Mouse (Mus musculus) spleen, adult 2 months (tissue): ENCODE data around the gene 4930544D05Rik. TPM values are rescaled to one million over a fixed set of nuclear protein-coding genes. Genes with fewer than 3 reads are reported as not detected.

Experiments used
- DNase-seq, 2 experiments: peaks; one replicate each; pipeline versions ENCODE4 v3.0.0 to v3.0.0-alpha.2; 2012 to 2021; ENCODE audit warnings: low spot score in 2 of 2, low read depth in 1 of 2
- H3K27ac ChIP-seq: fragments of 200-500 bp; 2 replicates; pipeline ENCODE4 v1.5.1; 2012; ENCODE audit warnings: low read length, inconsistent platforms; ENCODE audit not compliant: insufficient read depth
- H3K27me3 ChIP-seq: fragments of 200-500 bp; 2 replicates; pipeline ENCODE4 v1.6.1; 2012; ENCODE audit warnings: mild to moderate bottlenecking, moderate library complexity, low read length, inconsistent platforms; ENCODE audit not compliant: control insufficient read depth, insufficient read depth
- H3K36me3 ChIP-seq: fragments of 200-500 bp; 2 replicates; pipeline ENCODE4 v1.6.1; 2012; ENCODE audit warnings: mild to moderate bottlenecking, low read length, inconsistent platforms; ENCODE audit not compliant: control insufficient read depth, insufficient read depth
- H3K4me1 ChIP-seq: fragments of 200-500 bp; 2 replicates; pipeline ENCODE4 v1.6.1; 2011; ENCODE audit warnings: inconsistent platforms; ENCODE audit not compliant: control insufficient read depth, insufficient read depth, insufficient read length
- H3K4me3 ChIP-seq: fragments of 200-500 bp; 2 replicates; pipeline ENCODE4 v1.5.1; 2011; ENCODE audit warnings: mild to moderate bottlenecking, inconsistent platforms; ENCODE audit not compliant: insufficient read depth, insufficient read length; ENCODE audit errors: extremely low read depth
- CTCF ChIP-seq: fragments of 200-500 bp; IDR thresholded peaks from 2 replicates; pipeline ENCODE4 v1.5.1; 2011; ENCODE audit warnings: mild to moderate bottlenecking, inconsistent platforms; ENCODE audit not compliant: insufficient read depth, insufficient read length, insufficient replicate concordance; ENCODE audit errors: extremely low read depth
- POLR2A ChIP-seq: fragments of 200-500 bp; IDR thresholded peaks from 2 replicates; pipeline ENCODE4 v1.6.1; 2011; ENCODE audit warnings: low read depth, low read length, inconsistent platforms
- WGBS: fragments of 180-500 bp; shearing (Covaris S2); methylation state at CpG from one replicate; pipeline ENCODE4 v1.1.7; 2018; 5-methylcytosine and 5-hydroxymethylcytosine counted together
- polyA plus RNA-seq: library from polyadenylated mRNA; depleted of rRNA; stranded (reverse); fragments of >200 nt; gene quantifications from 2 replicates; pipeline ENCODE4 v1.2.3, GENCODE M21; 2012

The 4930544D05Rik gene
- polyA plus RNA-seq, 1 experiment, result not detected

- H3K36me3 ChIP-seq, result no peaks in the 10 kb centered on the region
- H3K27me3 ChIP-seq, result no peaks in the 10 kb centered on the region
- H3K4me3 ChIP-seq, result no peak overlapping the region
- TF ChIP-seq POLR2A (no peak), CTCF (no peak)
- WGBS, result 69% methylated on average over 7 of the region's 7 CpGs
- no peak for DNase-seq
- H3K4me1 ChIP-seq, result peaks cover 5% of the 10 kb centered on the region; the same call in 1 of the 2 replicates
- H3K27ac ChIP-seq, result 0 out of 2 replicates have a peak overlapping the region, but pooled peaks have one; percentile 10
These were observed 30.2 kb upstream of the 4930544D05Rik start for GRCm38 (mm10) chr11:70585457-70585856.

- no peak for DNase-seq
- no peaks in the 10 kb centered on the region for H3K36me3 ChIP-seq
- peaks cover 5% of the 10 kb centered on the region; the same call in 1 of the 2 replicates for H3K4me1 ChIP-seq
- no peaks in the 10 kb centered on the region for H3K27me3 ChIP-seq
- H3K4me3 ChIP-seq, result no peak overlapping the region
- H3K27ac ChIP-seq, result 0 out of 2 replicates have a peak overlapping the region, but pooled peaks have one; percentile 7
- TF ChIP-seq POLR2A (no peak), CTCF (no peak)
- 80% methylated on average over 3 of the region's 3 CpGs for WGBS
These were observed 29.4 kb upstream of the 4930544D05Rik start for GRCm38 (mm10) chr11:70586261-70586660.

GRCm38 (mm10) chr11:70586954-70587353, 28.7 kb upstream of the 4930544D05Rik start:
- H3K4me3 ChIP-seq, result no peak overlapping the region
- 0 out of 2 replicates have a peak overlapping the region, but pooled peaks have one; percentile 30 for H3K27ac ChIP-seq
- H3K27me3 ChIP-seq, result no peaks in the 10 kb centered on the region
- DNase-seq, result no peak
- TF ChIP-seq CTCF (no peak), POLR2A (no peak)
- no peaks in the 10 kb centered on the region for H3K36me3 ChIP-seq
- peaks cover 5% of the 10 kb centered on the region; the same call in 1 of the 2 replicates for H3K4me1 ChIP-seq
- 56% methylated on average over 5 of the region's 5 CpGs for WGBS

GRCm38 (mm10) chr11:70591733-70592132, 23.9 kb upstream of the 4930544D05Rik start:
- Histone ChIP-seq H3K4me1 (peaks cover 18% of the 10 kb centered on the region; the same call in 1 of the 2 replicates), H3K36me3 (no peaks in the 10 kb centered on the region), H3K27me3 (no peaks in the 10 kb centered on the region), H3K27ac (no peak overlapping the region), H3K4me3 (no peak overlapping the region)
- TF ChIP-seq POLR2A, result no peak
- no peak for TF ChIP-seq CTCF
- WGBS, result 64% methylated on average over 1 of the region's 1 CpGs
- no peak for DNase-seq

DNA sequence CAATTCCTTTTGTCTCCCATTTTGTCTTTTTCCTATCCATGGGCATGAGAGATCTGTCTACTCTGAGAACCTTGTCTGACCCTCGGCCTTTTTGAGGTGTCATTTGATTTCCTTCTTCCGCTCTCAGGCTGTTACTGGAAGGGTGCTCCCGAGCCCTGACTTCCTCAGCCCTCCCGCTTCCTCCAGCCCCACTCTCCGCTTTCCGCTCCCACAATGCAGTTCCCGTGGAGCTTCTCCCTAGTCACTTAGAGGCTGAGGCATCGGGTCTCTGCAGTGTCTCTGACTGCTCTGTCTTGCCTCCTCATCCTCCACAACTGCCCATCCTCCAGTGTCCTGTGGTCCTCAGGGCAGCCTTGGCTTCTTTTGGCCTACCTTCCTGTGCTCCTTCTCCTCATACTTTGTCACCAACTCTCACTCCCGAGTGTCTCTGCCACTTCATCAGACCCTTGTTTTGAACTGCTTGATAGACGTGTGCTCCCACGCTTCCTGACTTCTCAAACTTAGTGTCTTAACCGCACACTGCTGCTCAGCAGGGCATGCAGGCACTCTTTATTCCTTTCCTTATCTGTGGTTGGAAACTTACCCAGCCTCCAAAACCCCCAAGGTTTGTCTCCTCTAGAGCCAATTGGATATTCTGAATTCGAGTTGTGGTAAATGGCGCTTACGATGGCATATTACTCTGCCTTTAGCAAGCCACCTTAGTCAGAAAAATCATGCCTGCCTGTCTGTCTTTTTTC, 21.2 kb upstream of the 4930544D05Rik start:
- 55% methylated on average over 15 of the region's 15 CpGs for WGBS
- Histone ChIP-seq H3K27me3 (no peaks in the 10 kb centered on the region), H3K27ac (peak overlapping the region; percentile 52), H3K4me3 (no peak overlapping the region), H3K36me3 (no peaks in the 10 kb centered on the region), H3K4me1 (peaks cover 19% of the 10 kb centered on the region; the same call in 1 of the 2 replicates)
- TF ChIP-seq POLR2A (no peak), CTCF (no peak)
- DNase-seq, result no peak

GRCm38 (mm10) chr11:70595638-70596037, 20.0 kb upstream of the 4930544D05Rik start:
- Histone ChIP-seq H3K36me3 (no peaks in the 10 kb centered on the region), H3K27me3 (no peaks in the 10 kb centered on the region), H3K27ac (peak overlapping the region; percentile 74), H3K4me3 (no peak overlapping the region), H3K4me1 (peaks cover 19% of the 10 kb centered on the region; the same call in 1 of the 2 replicates)
- WGBS, result 48% methylated on average over 2 of the region's 2 CpGs
- TF ChIP-seq POLR2A, result no peak
- no peak for TF ChIP-seq CTCF
- DNase-seq, result no peak

DNA sequence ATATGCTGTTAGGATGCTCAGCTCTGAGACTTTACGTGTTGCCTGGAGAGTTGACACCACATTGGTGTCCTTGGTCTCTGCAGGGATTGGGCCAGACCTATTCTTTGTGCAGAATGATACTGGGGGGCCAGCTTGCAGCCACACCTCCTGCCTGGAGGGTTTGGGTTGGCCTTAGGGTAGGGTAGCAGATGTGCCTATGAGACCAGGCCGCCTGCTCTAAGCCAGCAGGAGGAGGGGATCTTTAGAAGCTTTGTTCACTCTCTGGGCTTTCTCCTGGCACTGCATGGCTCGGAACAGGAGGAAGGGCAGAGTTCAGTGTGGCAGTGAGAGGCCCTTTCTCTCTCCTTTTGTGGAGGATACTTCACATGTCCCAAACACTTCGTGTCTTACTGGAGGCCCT, 19.6 kb upstream of the 4930544D05Rik start:
- Histone ChIP-seq H3K27ac (peak overlapping the region; percentile 74), H3K27me3 (no peaks in the 10 kb centered on the region), H3K4me1 (peaks cover 19% of the 10 kb centered on the region; the same call in 1 of the 2 replicates), H3K36me3 (no peaks in the 10 kb centered on the region), H3K4me3 (no peak overlapping the region)
- no peak for DNase-seq
- TF ChIP-seq POLR2A (no peak), CTCF (no peak)
- WGBS, result 74% methylated on average over 4 of the region's 4 CpGs
